Mouse (Mus musculus) midbrain, embryonic 16.5 days (tissue): Measurements from ENCODE around the gene Gm4305. TPM values are rescaled to one million over a fixed set of nuclear protein-coding genes. Genes with fewer than 3 reads are reported as not detected.
"Not testable (repeated sequence)": the region's sequence is repeated elsewhere in the genome, so short reads cannot be mapped to it uniquely, and the experiment has no call there.

Experiments
- ATAC-seq: fragments of 200-750 bp; cut with Nextera tagmentation; 2 replicates; pipeline ENCODE4 v1.8.0; 2017; ENCODE audit warnings: moderate TSS enrichment
- H3K27ac ChIP-seq: fragments of 300-500 bp; sonication (generic); 2 replicates; pipeline ENCODE4 v1.5.1; 2014; ENCODE audit warnings: mild to moderate bottlenecking, low read length, mixed read lengths
- H3K27me3 ChIP-seq: fragments of 300-500 bp; sonication (generic); 2 replicates; pipeline ENCODE4 v1.6.1; 2014; ENCODE audit warnings: low read depth, low read length, mixed read lengths; ENCODE audit not compliant: control insufficient read depth, insufficient read depth
- H3K36me3 ChIP-seq: fragments of 300-500 bp; sonication (generic); 2 replicates; pipeline ENCODE4 v1.6.1; 2014; ENCODE audit warnings: mild to moderate bottlenecking, low read length, moderate library complexity, mixed read lengths; ENCODE audit not compliant: control insufficient read depth, insufficient read depth
- H3K4me1 ChIP-seq: fragments of 300-500 bp; sonication (generic); 2 replicates; pipeline ENCODE4 v1.6.1; 2014; ENCODE audit warnings: mild to moderate bottlenecking, low read length, mixed read lengths; ENCODE audit not compliant: control insufficient read depth, insufficient read depth
- H3K4me2 ChIP-seq: fragments of 300-500 bp; sonication (generic); 2 replicates; pipeline ENCODE4 v1.6.1; 2014; ENCODE audit warnings: mild to moderate bottlenecking, low read length, mixed read lengths
- H3K4me3 ChIP-seq: fragments of 300-500 bp; sonication (generic); 2 replicates; pipeline ENCODE4 v1.5.1; 2014; ENCODE audit warnings: low read depth, mild to moderate bottlenecking, low read length, moderate library complexity, mixed read lengths
- H3K9ac ChIP-seq: fragments of 300-500 bp; sonication (generic); 2 replicates; pipeline ENCODE4 v1.6.1; 2014; ENCODE audit warnings: low read depth, low read length, mixed read lengths
- H3K9me3 ChIP-seq: fragments of 300-500 bp; sonication (generic); replicated peaks from 2 replicates; pipeline ENCODE4 v1.6.1; 2014; ENCODE audit warnings: mild to moderate bottlenecking, low read length, mixed read lengths; ENCODE audit not compliant: control insufficient read depth, poor library complexity, severe bottlenecking
- WGBS: fragments of 180-500 bp; shearing (Covaris S2); extraction: QIAGEN DNeasy Blood & Tissue Kit; methylation state at CpG from one replicate; pipeline ENCODE4 v1.1.7; 2014; 5-methylcytosine and 5-hydroxymethylcytosine counted together
- polyA plus RNA-seq: library from polyadenylated mRNA; unstranded; fragments of >200 nt; fragmentation: Nextera tagmentation; extraction: Ambion mirVana; gene quantifications from 2 replicates; pipeline ENCODE4 v1.2.1, GENCODE M21; 2015

Gm4305 gene
- polyA plus RNA-seq, result not detected in 2 replicates

- no CpG with 5 or more reads among the region's 3 CpGs for WGBS
- H3K9me3 ChIP-seq, H3K4me2 ChIP-seq, H3K4me1 ChIP-seq, H3K4me3 ChIP-seq, ATAC-seq, H3K36me3 ChIP-seq, H3K9ac ChIP-seq, H3K27me3 ChIP-seq, H3K27ac ChIP-seq: not testable (repeated sequence)
Measured at GRCm38 (mm10) chr10:100350793-100351192, at the start of gene Gm4305. Gm4305 (plus strand) TSS chr10:100351093.

- not testable (repeated sequence) for H3K4me3 ChIP-seq, H3K9ac ChIP-seq, ATAC-seq, H3K4me1 ChIP-seq, H3K27me3 ChIP-seq, H3K27ac ChIP-seq, H3K36me3 ChIP-seq, H3K9me3 ChIP-seq, H3K4me2 ChIP-seq
- WGBS, result no CpG with 5 or more reads among the region's 2 CpGs
Measured at GRCm38 (mm10) chr10:100335376-100335775, 15.5 kb upstream of the Gm4305 start, which contains the start of gene Gm4301. Gm4301 (plus strand) TSS chr10:100335676.

- H3K27me3 ChIP-seq, H3K4me3 ChIP-seq, H3K36me3 ChIP-seq, H3K9ac ChIP-seq, ATAC-seq, H3K4me1 ChIP-seq, H3K27ac ChIP-seq, H3K4me2 ChIP-seq, H3K9me3 ChIP-seq: not testable (repeated sequence)
- no CpG with 5 or more reads among the region's 3 CpGs for WGBS
Measured at GRCm38 (mm10) chr10:100340536-100340935, 10.4 kb upstream of the Gm4305 start, which contains the start of gene Gm4302. Gm4302 (plus strand) TSS chr10:100340836.

GRCm38 (mm10) chr10:100345672-100346071 is 5.2 kb upstream of the Gm4305 start, which contains the start of gene Gm4303:
Gm4303 (plus strand) TSS chr10:100345972.
- not testable (repeated sequence) for H3K36me3 ChIP-seq, H3K4me1 ChIP-seq, ATAC-seq, H3K27me3 ChIP-seq, H3K9ac ChIP-seq, H3K4me3 ChIP-seq, H3K27ac ChIP-seq, H3K9me3 ChIP-seq, H3K4me2 ChIP-seq
- WGBS, result no CpG with 5 or more reads among the region's 3 CpGs

GRCm38 (mm10) chr10:100356841-100357240 is 5.9 kb downstream of the Gm4305 start:
- not testable (repeated sequence) for H3K4me1 ChIP-seq, H3K9me3 ChIP-seq, H3K9ac ChIP-seq, H3K4me2 ChIP-seq, H3K27me3 ChIP-seq, ATAC-seq, H3K36me3 ChIP-seq, H3K4me3 ChIP-seq, H3K27ac ChIP-seq
- WGBS, result 75% methylated on average over 1 of the region's 2 CpGs

- no CpG with 5 or more reads among the region's 3 CpGs for WGBS
- ATAC-seq, H3K36me3 ChIP-seq, H3K4me3 ChIP-seq, H3K9me3 ChIP-seq, H3K4me2 ChIP-seq, H3K9ac ChIP-seq, H3K4me1 ChIP-seq, H3K27ac ChIP-seq, H3K27me3 ChIP-seq: not testable (repeated sequence)
Measured at GRCm38 (mm10) chr10:100361038-100361437, 10.1 kb downstream of the Gm4305 start, which contains the start of gene Gm4307. Gm4307 (plus strand) TSS chr10:100361338.

- not testable (repeated sequence) for H3K27me3 ChIP-seq, H3K27ac ChIP-seq, H3K4me3 ChIP-seq, H3K9me3 ChIP-seq, ATAC-seq, H3K36me3 ChIP-seq, H3K4me1 ChIP-seq, H3K9ac ChIP-seq, H3K4me2 ChIP-seq
- WGBS, result no CpG with 5 or more reads among the region's 2 CpGs
Measured at GRCm38 (mm10) chr10:100382460-100382859, 31.6 kb downstream of the Gm4305 start, which contains the start of gene Gm4312. Gm4312 (minus strand) TSS chr10:100382560.

Other genes with a start within 250 kb of the Gm4305 start
- not detected in 2 replicates for gene Gm4301, start 15.4 kb upstream of the Gm4305 start, polyA plus RNA-seq
- not detected in 2 replicates for gene Gm4302, start 10.3 kb upstream of the Gm4305 start, polyA plus RNA-seq
- not detected in 2 replicates for gene Gm4303, start 5.1 kb upstream of the Gm4305 start, polyA plus RNA-seq
- not detected in 2 replicates for gene Gm4307, start 10.2 kb downstream of the Gm4305 start, polyA plus RNA-seq
- gene Gm4312, start 31.5 kb downstream of the Gm4305 start, polyA plus RNA-seq, result not detected in 2 replicates
- gene Tmtc3, start 136.3 kb downstream of the Gm4305 start, polyA plus RNA-seq, result 11.9 and 12.1 TPM in 2 replicates
- gene Cep290, start 136.5 kb downstream of the Gm4305 start, polyA plus RNA-seq, result 6.4 and 6.6 TPM in 2 replicates
- gene 4930430F08Rik, start 239.3 kb downstream of the Gm4305 start, polyA plus RNA-seq, result 14.4 and 16.6 TPM in 2 replicates
- 0.23 and 0.26 TPM in 2 replicates for gene 1700017N19Rik, start 239.4 kb downstream of the Gm4305 start, polyA plus RNA-seq